Mouse (Mus musculus): ENCODE measurements around the gene Spef1. TPM values are rescaled to one million over a fixed set of nuclear protein-coding genes. Genes with fewer than 3 reads are reported as not detected.

Spef1 gene
- polyA plus RNA-seq, 1 experiment: 8.4 TPM

DNA sequence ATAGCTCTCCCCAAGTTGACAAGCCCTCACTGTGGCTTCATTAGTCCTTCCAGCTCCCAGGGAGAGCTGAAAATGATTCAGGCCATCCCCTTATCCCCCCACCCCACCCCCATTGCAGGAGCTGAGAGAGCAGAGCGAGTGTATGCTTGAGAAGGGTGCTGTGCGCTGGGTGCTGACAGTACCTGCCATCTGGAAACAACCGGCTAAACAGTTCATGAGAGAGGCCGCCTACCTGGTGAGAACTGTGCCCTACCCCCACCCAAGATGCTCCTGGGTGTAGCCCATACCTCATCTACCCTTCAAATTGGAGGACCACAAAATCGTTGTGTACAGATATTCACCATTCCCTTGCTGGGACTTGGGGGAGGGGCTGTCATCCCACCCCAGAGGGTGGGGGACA is 47.8 kb downstream of the Spef1 start:
- H3K27ac ChIP-seq (ENCODE audit: insufficient read depth, low read length): no peak overlapping the region
- H3K4me3 ChIP-seq (ENCODE audit: insufficient read depth, low read length): no peak overlapping the region
- TF ChIP-seq CTCF (IDR thresholded peaks at IDR 0.05; ENCODE audit: extremely low read depth, insufficient read depth, low read length) (no peak), POLR2A (IDR thresholded peaks at IDR 0.05; ENCODE audit: extremely low read depth, insufficient read depth, low read length) (no peak)
- no peaks in the 10 kb centered on the region for H3K4me1 ChIP-seq (ENCODE audit: control insufficient read depth, insufficient read depth, low read length)

DNA sequence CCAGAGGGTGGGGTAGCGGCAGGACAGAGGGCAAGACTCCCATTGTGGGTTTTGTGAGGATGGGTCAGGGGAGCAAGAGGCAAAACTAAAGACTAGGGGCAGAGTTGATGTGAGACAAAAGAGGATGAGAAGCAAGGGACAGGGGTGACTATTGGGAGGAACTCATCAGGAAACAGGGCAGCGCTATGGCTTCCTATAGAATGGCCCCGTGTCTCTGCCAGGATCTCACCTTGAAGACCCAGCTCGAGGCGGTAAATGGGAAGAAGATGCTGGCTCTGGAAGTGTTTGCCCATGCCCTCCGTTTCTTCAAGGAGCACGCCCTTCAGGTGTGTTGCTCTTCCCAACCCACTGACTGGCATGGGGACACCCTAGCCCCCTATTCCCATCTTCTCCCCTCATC is 48.3 kb downstream of the Spef1 start:
- TF ChIP-seq POLR2A (IDR thresholded peaks at IDR 0.05; ENCODE audit: extremely low read depth, insufficient read depth, low read length): no peak
- no peak for TF ChIP-seq CTCF (IDR thresholded peaks at IDR 0.05; ENCODE audit: extremely low read depth, insufficient read depth, low read length)
- H3K27ac ChIP-seq (ENCODE audit: insufficient read depth, low read length): no peak overlapping the region
- no peaks in the 10 kb centered on the region for H3K4me1 ChIP-seq (ENCODE audit: control insufficient read depth, insufficient read depth, low read length)
- H3K4me3 ChIP-seq (ENCODE audit: insufficient read depth, low read length): no peak overlapping the region

DNA sequence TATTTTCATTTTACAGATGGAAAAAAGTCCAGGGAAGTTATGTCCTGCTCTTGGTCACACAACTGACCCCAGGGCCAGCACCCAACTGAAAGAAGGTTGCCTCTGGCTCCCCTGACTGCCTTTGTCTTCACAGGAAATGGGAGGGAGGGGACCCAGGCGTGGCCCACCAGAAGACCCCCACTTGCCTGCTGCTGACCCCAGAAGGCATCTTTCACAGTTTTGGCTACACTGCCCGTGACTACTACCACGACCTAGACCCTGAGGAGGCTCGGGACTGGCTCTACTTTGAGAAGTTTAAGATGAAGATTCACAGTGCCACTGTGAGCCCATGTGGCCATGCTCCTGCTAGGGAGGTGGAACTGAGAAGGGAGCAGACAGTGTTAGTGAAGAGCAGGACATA is 48.8 kb downstream of the Spef1 start:
- H3K27ac ChIP-seq (ENCODE audit: insufficient read depth, low read length): no peak overlapping the region

DNA sequence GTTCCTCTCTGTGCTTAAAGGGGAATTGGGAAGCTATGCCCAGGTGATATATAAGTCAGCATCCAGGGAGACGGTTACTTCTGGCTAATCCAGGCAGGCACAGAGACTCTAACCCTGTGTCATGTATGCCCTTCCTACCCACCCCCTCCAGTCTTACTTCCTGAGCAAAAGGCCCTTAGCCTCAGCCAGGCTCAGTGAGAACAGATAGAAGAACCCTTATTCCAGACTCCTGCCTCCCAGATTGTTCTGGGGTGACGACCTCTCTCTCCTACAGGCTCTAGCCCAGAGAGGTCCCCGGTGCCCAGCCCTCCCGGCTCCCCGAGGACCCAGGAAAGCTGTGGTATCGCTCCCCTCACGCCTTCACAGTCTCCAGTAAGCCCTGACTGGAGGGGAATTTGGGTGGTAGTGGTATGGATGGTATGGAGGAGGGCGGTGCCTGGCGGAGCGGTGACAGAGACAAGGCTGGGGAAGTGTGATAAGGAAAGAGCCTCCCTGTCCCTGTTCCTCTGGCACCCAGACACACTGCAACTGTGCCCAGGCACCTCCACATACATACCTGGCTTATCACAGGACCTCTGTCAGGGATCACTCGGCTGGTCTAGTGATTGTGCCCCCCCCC is 51.5 kb downstream of the Spef1 start:
- Histone ChIP-seq H3K4me3 (ENCODE audit: insufficient read depth, low read length) (no peak overlapping the region), H3K27ac (ENCODE audit: insufficient read depth, low read length) (0 out of 2 replicates have a peak overlapping the region, but pooled peaks have one; percentile 11), H3K4me1 (ENCODE audit: control insufficient read depth, insufficient read depth, low read length) (no peaks in the 10 kb centered on the region)
- no peak for TF ChIP-seq POLR2A (IDR thresholded peaks at IDR 0.05; ENCODE audit: extremely low read depth, insufficient read depth, low read length)
- no peak for TF ChIP-seq CTCF (IDR thresholded peaks at IDR 0.05; ENCODE audit: extremely low read depth, insufficient read depth, low read length)

More for the DNA sequence above, 48.8 kb downstream of the Spef1 start:
- Histone ChIP-seq H3K4me3 (ENCODE audit: insufficient read depth, low read length) (no peak overlapping the region), H3K4me1 (ENCODE audit: control insufficient read depth, insufficient read depth, low read length) (no peaks in the 10 kb centered on the region)
- TF ChIP-seq POLR2A (IDR thresholded peaks at IDR 0.05; ENCODE audit: extremely low read depth, insufficient read depth, low read length) (no peak), CTCF (IDR thresholded peaks at IDR 0.05; ENCODE audit: extremely low read depth, insufficient read depth, low read length) (no peak)

DNA sequence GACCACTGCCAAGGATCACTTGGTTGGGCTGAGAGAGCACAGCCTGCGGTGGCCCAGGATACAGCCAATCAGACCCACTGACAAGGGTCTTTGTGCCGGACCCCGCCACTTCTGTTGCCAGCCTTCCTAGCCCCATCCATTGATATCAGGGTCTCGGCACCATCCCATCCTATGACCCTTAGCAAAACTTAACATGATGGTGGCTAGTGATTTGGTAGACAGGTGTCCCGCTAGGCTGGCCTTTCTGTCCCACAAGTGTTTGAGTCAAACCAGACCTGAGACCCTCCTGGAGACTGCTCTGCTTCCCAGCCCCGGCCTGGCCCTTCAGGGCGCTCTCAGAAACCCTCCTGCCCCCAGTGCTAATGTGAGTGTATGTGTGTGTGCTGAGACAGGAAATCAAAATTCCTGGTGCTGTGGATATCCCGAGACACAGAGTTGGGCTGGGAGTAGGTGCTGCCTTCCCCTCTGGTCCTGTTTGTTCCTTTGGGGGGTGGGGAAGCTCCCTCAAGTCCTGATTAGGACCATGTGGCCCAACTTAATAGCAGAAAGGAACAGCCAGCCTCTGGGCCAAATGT is 52.2 kb downstream of the Spef1 start:
- H3K27ac ChIP-seq (ENCODE audit: insufficient read depth, low read length): peak overlapping the region; percentile 11; the same call in 1 of the 2 replicates
- no peak overlapping the region for H3K4me3 ChIP-seq (ENCODE audit: insufficient read depth, low read length)
- TF ChIP-seq CTCF (IDR thresholded peaks at IDR 0.05; ENCODE audit: extremely low read depth, insufficient read depth, low read length) (no peak), POLR2A (IDR thresholded peaks at IDR 0.05; ENCODE audit: extremely low read depth, insufficient read depth, low read length) (no peak)
- no peaks in the 10 kb centered on the region for H3K4me1 ChIP-seq (ENCODE audit: control insufficient read depth, insufficient read depth, low read length)

DNA sequence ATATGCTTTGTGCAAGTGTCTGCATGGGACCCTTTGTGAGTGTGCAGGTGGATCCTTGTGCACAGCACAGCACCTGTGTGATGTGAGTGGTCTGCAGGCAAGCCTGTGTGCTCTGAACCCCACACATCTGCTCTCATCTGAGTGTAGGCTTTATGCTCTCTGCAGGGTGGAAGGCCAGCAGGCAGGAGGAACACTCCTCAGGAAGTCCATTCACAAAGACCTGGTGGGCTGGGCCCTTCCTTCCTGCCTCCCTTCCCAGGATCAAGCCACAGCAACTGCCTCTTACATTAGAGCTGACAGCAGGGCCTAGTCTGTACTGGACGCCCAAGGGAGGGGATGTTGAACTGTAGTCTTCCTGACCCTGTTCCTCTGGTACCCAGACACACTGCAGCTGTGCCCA is 52.7 kb downstream of the Spef1 start:
- Histone ChIP-seq H3K27ac (ENCODE audit: insufficient read depth, low read length) (0 out of 2 replicates have a peak overlapping the region, but pooled peaks have one; percentile 11), H3K4me1 (ENCODE audit: control insufficient read depth, insufficient read depth, low read length) (no peaks in the 10 kb centered on the region), H3K4me3 (ENCODE audit: insufficient read depth, low read length) (no peak overlapping the region)
- TF ChIP-seq POLR2A (IDR thresholded peaks at IDR 0.05; ENCODE audit: extremely low read depth, insufficient read depth, low read length): no peak
- TF ChIP-seq CTCF (IDR thresholded peaks at IDR 0.05; ENCODE audit: extremely low read depth, insufficient read depth, low read length): no peak

DNA sequence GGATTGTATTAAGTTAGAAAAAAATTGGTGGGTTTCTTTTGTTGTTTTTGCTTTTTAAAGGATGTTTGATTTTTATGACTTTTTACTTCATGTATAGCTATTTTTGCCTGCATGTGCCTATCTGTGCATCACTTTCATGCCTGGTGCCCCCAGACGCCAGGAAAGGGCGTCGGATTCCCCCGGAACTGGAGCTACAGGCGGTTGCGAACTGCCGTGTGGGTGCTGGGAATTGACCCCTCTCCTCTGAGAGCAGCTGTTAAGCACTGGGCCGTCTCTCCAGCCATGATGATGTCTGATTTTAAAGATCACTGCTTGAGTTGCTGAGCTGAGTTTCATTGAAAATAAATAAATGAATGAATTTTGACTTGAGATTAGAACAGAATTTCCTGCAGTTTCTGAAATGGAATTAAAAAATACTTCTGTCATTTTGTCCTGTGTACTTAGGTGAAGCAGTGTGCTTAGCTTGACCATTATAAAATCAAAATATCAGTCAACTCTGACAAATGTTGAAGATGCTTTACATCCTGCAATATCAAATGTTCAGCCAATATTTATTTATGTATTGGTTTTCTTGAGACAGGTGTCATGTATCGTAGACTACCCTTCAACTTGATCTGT is 54.0 kb downstream of the Spef1 start, which contains the start of gene Gm11037:
Gene Gm11037, plus strand, starts transcription at position 568 of the 618 bp plus-strand sequence.
- no peaks in the 10 kb centered on the region for H3K4me1 ChIP-seq (ENCODE audit: control insufficient read depth, insufficient read depth, low read length)
- TF ChIP-seq POLR2A (IDR thresholded peaks at IDR 0.05; ENCODE audit: extremely low read depth, insufficient read depth, low read length): no peak
- TF ChIP-seq CTCF (IDR thresholded peaks at IDR 0.05; ENCODE audit: extremely low read depth, insufficient read depth, low read length): no peak
- H3K27ac ChIP-seq (ENCODE audit: insufficient read depth, low read length): no peak within 1 kb of the TSS
- H3K4me3 ChIP-seq (ENCODE audit: insufficient read depth, low read length): no peak within 1 kb of the TSS

DNA sequence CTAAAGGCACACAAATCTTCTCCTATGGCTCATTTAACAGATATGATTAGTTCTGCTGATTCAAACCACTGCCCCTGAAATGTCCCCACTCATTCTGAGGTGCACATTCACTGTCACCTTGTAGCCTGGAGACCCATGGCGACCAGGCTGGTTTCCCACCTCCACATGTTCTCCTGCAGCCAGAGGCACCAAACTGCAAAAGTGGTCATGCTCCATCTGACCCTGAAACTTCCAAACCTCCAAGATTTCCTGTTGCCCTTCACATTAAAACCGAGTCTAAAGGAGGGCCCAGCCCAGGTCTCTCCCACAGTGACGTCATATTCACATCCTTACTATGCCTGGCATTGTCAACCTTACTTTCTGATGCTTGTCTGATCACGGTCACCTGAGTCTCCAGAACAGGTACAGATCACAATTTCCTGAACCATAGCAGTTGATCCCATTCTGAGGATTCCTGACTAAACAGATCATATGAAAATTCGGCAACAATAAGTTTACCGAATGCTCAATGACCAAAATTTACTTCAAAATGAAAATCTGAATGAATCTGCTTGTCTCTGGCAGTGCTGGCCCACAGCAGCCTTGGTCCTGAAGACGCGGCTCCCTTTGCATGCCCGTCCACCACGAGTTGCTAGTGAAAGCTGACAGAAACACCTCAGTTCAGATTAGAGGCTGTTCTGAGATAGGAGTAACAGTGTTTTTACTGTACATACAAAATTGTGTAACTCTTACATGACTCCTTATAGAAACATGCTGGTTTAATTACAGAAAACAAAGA is 54.8 kb downstream of the Spef1 start:
- Histone ChIP-seq H3K4me1 (ENCODE audit: control insufficient read depth, insufficient read depth, low read length) (no peaks in the 10 kb centered on the region), H3K27ac (ENCODE audit: insufficient read depth, low read length) (no peak overlapping the region), H3K4me3 (ENCODE audit: insufficient read depth, low read length) (no peak overlapping the region)
- no peak for TF ChIP-seq POLR2A (IDR thresholded peaks at IDR 0.05; ENCODE audit: extremely low read depth, insufficient read depth, low read length)
- no peak for TF ChIP-seq CTCF (IDR thresholded peaks at IDR 0.05; ENCODE audit: extremely low read depth, insufficient read depth, low read length)

DNA sequence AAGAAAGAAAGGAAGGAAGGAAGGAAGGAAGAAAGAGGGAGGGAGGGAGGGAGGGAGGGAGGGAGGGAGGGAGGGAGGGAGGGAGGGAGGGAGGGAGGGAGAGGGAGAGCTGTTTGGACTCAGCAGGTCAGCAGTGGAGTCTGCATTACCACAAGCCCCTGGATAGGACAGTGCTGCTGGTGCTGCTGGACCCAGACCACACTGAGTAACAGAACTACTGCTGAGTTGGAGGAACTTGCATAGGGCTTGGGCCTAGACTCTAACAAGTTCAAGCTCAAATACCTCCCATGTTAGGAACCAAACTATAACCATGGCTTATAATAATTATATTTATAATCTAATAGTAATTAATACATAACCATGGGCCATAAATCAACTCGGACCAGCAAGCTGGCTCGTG is 56.2 kb downstream of the Spef1 start:
- H3K4me1 ChIP-seq (ENCODE audit: control insufficient read depth, insufficient read depth, low read length): no peaks in the 10 kb centered on the region
- no peak overlapping the region for H3K27ac ChIP-seq (ENCODE audit: insufficient read depth, low read length)
- no peak for TF ChIP-seq CTCF (IDR thresholded peaks at IDR 0.05; ENCODE audit: extremely low read depth, insufficient read depth, low read length)
- no peak for TF ChIP-seq POLR2A (IDR thresholded peaks at IDR 0.05; ENCODE audit: extremely low read depth, insufficient read depth, low read length)
- H3K4me3 ChIP-seq (ENCODE audit: insufficient read depth, low read length): no peak overlapping the region

Measured in cortical plate, adult 2 months (tissue).